Mouse (Mus musculus): Measurements from ENCODE around the gene Vwa5b1. TPM values are rescaled to one million over a fixed set of nuclear protein-coding genes. Genes with fewer than 3 reads are reported as not detected.

Vwa5b1 gene
- polyA plus RNA-seq, 1 experiment from 2014 or later: 0.15 TPM

DNA sequence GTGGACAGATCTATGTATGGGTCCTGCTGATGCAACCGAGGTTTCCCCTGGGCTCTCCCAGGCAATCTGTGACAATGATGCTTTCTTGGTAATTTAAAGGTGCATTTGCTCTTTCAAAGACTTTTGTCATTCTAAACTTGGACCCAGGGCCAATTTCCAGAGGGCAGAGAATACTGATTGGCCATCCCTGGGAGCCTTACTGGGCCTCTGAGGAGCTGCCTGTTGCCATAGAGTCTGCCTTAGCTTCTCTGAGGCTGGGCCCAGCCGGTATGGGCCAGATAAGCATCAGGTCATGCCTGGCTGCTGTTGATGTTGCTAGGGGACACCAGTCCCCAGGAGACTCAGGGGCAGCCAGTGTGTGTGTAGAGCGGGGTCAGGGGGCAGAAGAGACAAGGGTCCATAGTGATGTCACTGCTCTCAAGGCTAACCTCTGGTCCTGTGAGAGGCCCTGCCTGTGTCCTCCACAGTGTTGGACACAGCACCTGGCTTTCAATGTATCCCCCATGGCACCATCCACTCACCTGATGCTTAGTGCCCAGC lies 12.5 kb upstream of the Vwa5b1 start:
- no peak for ATAC-seq (ENCODE audit: insufficient number of reproducible peaks, insufficient read depth, low FRiP score, low TSS enrichment, low read depth)
- H3K9me3 ChIP-seq: no peaks in the 10 kb centered on the region
- H3K36me3 ChIP-seq: no peaks in the 10 kb centered on the region
- no peaks in the 10 kb centered on the region for H3K27me3 ChIP-seq
- no peak overlapping the region for H3K4me3 ChIP-seq (replicated peaks)
- H3K4me1 ChIP-seq (replicated peaks): no peaks in the 10 kb centered on the region
- WGBS: 83% methylated on average over 3 of the region's 3 CpGs
- H3K4me2 ChIP-seq: no peak overlapping the region
- no peak overlapping the region for H3K27ac ChIP-seq
- H3K9ac ChIP-seq (replicated peaks): no peak overlapping the region

DNA sequence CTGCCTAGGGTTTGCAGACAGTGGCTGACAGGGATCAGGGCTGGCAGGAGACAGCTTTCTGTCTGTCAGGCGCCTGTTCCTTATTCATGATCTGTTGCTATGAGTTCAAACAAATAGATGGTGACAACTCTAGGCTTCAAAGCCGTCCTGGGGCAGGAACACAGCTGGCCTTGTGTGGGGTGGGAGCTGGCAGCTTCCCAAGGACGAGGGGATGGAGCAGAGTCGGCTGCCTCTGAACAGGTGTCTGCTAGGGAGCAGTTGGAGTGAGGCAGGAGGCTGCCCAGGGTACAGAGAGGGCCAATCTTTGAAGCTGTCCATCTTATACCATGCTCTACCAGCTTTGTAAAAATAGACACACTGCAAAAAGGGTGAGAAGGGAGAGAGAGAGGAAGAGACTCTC lies 6.6 kb upstream of the Vwa5b1 start:
- Histone ChIP-seq H3K4me3 (replicated peaks) (no peak overlapping the region), H3K27me3 (no peaks in the 10 kb centered on the region), H3K36me3 (no peaks in the 10 kb centered on the region), H3K9me3 (peaks cover 6% of the 10 kb centered on the region; the same call in 1 of the 2 replicates), H3K4me2 (no peak overlapping the region), H3K9ac (replicated peaks) (no peak overlapping the region), H3K27ac (no peak overlapping the region), H3K4me1 (replicated peaks) (no peaks in the 10 kb centered on the region)
- ATAC-seq (ENCODE audit: insufficient number of reproducible peaks, insufficient read depth, low FRiP score, low TSS enrichment, low read depth): no peak
- 24% methylated on average over 4 of the region's 4 CpGs for WGBS

DNA sequence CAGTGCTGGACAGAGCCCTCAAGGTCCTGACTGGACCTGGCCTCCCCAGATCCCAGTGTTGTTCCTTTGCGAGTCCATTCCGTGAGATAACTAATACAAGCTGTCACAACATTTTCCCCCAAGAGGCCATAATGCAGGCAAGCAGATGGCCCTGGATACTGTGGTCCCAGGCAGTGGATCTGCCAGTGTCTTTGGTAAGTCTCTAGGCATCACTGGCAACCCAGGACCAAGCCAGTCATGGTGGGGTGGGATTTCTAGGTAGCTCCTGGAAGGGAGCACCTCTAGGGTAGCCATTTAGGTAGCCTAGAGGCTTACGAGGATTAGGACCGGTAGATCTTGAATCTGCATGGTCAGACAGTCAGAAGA lies 445 bp upstream of the Vwa5b1 start:
- H3K27ac ChIP-seq: no peak overlapping the region
- H3K9me3 ChIP-seq: peaks cover 6% of the 10 kb centered on the region; the same call in 1 of the 2 replicates
- 41% methylated on average over 4 of the region's 4 CpGs for WGBS
- H3K4me2 ChIP-seq: no peak overlapping the region
- ATAC-seq (ENCODE audit: insufficient number of reproducible peaks, insufficient read depth, low FRiP score, low TSS enrichment, low read depth): no peak
- H3K9ac ChIP-seq (replicated peaks): no peak overlapping the region
- H3K4me3 ChIP-seq (replicated peaks): no peak overlapping the region
- H3K27me3 ChIP-seq: no peaks in the 10 kb centered on the region
- H3K36me3 ChIP-seq: no peaks in the 10 kb centered on the region
- H3K4me1 ChIP-seq (replicated peaks): peaks cover 8% of the 10 kb centered on the region; the same call in 1 of the 2 replicates

DNA sequence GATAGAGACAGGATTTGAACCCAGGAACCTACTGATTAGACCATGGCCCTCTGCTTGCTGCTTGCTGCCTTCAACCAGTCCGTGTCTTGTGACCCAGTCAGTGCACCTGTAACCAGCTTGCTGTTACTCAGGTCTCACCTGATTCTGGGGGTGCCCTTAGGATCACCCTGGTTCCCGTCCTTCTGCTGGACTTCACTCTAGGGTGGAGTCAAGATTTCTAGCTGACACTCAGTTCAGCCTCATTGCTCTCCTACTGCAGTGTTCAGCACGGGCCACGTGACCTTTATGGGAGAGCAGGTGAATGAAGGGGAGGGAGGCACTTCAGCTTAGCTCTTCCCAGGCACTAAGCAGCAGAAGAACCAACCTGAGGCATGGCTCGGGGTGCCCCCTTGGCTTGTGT lies 7.4 kb downstream of the Vwa5b1 start:
- H3K4me3 ChIP-seq (replicated peaks): no peak overlapping the region
- no peak overlapping the region for H3K9ac ChIP-seq (replicated peaks)
- H3K9me3 ChIP-seq: no peaks in the 10 kb centered on the region
- no peaks in the 10 kb centered on the region for H3K27me3 ChIP-seq
- 72% methylated on average over 5 of the region's 5 CpGs for WGBS
- H3K4me1 ChIP-seq (replicated peaks): no peaks in the 10 kb centered on the region
- H3K36me3 ChIP-seq: no peaks in the 10 kb centered on the region
- no peak overlapping the region for H3K27ac ChIP-seq
- no peak overlapping the region for H3K4me2 ChIP-seq
- ATAC-seq (ENCODE audit: insufficient number of reproducible peaks, insufficient read depth, low FRiP score, low TSS enrichment, low read depth): no peak

DNA sequence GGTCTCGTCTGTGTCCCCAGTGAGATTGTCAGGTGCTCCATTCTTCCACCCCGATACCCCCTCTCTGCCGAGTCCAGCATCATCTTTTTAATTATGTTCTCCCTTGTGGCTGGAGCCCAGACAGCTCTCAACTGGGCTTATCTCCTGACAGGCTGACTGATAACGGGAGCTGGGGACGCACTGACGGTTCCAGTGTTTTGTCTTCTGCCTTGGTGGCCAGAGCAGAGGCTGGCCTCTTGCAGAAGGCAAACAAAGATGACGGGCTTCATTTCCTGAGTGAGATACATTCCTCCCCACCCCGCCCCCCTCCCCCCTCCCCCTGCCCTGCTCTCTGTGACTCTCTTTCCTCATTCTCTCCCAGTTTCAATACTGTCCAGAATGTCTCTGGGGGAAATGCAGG lies 21.2 kb downstream of the Vwa5b1 start:
- Histone ChIP-seq H3K9ac (replicated peaks) (no peak overlapping the region), H3K27me3 (no peaks in the 10 kb centered on the region), H3K36me3 (no peaks in the 10 kb centered on the region), H3K4me3 (replicated peaks) (no peak overlapping the region), H3K4me2 (no peak overlapping the region), H3K4me1 (replicated peaks) (peaks cover 7% of the 10 kb centered on the region; the same call in 1 of the 2 replicates), H3K27ac (no peak overlapping the region), H3K9me3 (no peaks in the 10 kb centered on the region)
- no peak for ATAC-seq (ENCODE audit: insufficient number of reproducible peaks, insufficient read depth, low FRiP score, low TSS enrichment, low read depth)
- WGBS: 20% methylated on average over 8 of the region's 8 CpGs

DNA sequence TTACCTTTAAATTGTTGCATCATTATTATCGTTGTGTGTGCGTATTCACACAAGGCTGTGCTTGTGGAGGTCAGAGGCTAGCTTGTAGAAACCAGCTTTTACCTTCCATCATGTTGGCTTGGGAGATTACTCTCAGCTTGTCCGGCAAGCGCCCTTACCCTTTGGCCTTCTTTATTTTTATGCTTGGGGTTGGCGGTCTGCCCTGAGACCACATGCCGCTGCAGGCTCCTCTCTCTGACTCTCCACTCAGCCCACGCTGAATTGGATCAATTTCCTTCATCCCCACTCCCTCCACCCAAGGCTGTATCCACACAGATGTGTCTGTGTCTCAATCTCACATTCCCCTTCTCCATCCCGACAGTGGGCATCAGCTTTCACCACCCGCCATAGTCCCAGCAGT lies 33.8 kb downstream of the Vwa5b1 start:
- Histone ChIP-seq H3K27me3 (peaks cover 25% of the 10 kb centered on the region; the same call in 1 of the 2 replicates), H3K4me2 (no peak overlapping the region), H3K4me3 (replicated peaks) (no peak overlapping the region), H3K27ac (no peak overlapping the region), H3K9ac (replicated peaks) (no peak overlapping the region), H3K36me3 (no peaks in the 10 kb centered on the region), H3K9me3 (no peaks in the 10 kb centered on the region), H3K4me1 (replicated peaks) (no peaks in the 10 kb centered on the region)
- ATAC-seq (ENCODE audit: insufficient number of reproducible peaks, insufficient read depth, low FRiP score, low TSS enrichment, low read depth): no peak
- WGBS: 77% methylated on average over 9 of the region's 9 CpGs

DNA sequence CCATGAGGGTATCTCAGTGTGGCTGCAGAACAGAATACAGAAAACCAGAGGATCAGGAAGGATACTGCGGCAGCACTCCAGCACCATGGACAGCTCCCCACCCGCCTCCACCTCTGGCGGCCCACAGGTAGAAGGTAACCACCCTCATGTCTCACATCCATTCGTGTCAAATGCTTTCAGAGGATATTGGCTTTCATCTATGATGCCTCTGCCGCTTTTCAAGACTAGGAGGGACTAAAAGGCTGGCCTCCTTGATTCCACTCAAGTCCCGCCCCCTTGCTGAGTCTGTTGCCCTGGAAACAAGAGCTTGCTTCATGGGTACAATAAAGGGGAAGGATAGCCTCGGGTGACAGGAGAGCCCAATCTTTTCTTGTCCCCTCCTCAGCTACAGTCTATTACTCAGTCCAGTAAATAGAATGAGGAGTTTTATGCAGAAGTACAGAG lies 37.8 kb downstream of the Vwa5b1 start:
- H3K27me3 ChIP-seq: peaks cover 3% of the 10 kb centered on the region; the same call in 1 of the 2 replicates
- no peak overlapping the region for H3K4me3 ChIP-seq (replicated peaks)
- no peak overlapping the region for H3K27ac ChIP-seq
- no peaks in the 10 kb centered on the region for H3K9me3 ChIP-seq
- no peak overlapping the region for H3K9ac ChIP-seq (replicated peaks)
- WGBS: 10% methylated on average over 7 of the region's 7 CpGs
- H3K4me1 ChIP-seq (replicated peaks): no peaks in the 10 kb centered on the region
- no peak overlapping the region for H3K4me2 ChIP-seq
- no peaks in the 10 kb centered on the region for H3K36me3 ChIP-seq
- no peak for ATAC-seq (ENCODE audit: insufficient number of reproducible peaks, insufficient read depth, low FRiP score, low TSS enrichment, low read depth)

DNA sequence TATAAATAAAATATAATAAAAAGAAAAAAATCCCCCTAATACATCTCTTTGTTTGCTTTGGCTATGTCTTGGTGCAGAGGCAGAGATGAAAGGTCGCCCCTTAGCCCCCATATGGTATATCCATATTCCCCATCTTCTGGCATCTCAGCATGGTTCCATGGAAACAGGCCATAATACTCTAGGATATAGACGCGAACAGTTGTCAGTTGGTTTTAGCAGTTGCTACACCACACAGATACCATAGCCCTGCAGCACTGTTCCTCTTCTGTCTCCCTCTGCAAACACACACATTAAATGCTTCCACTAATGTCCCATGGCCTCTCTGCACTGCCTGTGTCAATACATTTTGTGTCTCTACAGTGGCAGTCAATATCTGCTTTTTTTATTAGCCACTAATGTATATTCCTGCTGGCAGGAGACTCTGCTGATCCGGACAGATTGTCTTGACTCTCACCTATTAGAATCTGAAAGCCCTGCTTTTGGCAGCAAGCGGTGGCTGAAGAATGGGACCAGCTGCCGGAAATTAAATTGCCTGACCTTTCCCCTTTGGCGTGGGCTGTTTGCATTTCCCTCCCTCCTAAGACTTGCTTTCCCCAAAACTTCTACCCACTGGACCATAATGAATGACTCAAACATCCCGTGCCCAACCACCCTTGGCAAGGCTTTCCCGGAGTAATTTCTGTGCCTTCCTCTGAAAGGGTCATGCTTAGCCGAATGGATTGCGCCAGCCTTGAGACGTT lies 39.1 kb downstream of the Vwa5b1 start:
- Histone ChIP-seq H3K4me1 (replicated peaks) (no peaks in the 10 kb centered on the region), H3K4me2 (no peak overlapping the region), H3K36me3 (no peaks in the 10 kb centered on the region), H3K27ac (no peak overlapping the region), H3K27me3 (peaks cover 3% of the 10 kb centered on the region; the same call in 1 of the 2 replicates), H3K4me3 (replicated peaks) (no peak overlapping the region), H3K9me3 (no peaks in the 10 kb centered on the region), H3K9ac (replicated peaks) (no peak overlapping the region)
- ATAC-seq (ENCODE audit: insufficient number of reproducible peaks, insufficient read depth, low FRiP score, low TSS enrichment, low read depth): no peak
- 66% methylated on average over 12 of the region's 12 CpGs for WGBS

DNA sequence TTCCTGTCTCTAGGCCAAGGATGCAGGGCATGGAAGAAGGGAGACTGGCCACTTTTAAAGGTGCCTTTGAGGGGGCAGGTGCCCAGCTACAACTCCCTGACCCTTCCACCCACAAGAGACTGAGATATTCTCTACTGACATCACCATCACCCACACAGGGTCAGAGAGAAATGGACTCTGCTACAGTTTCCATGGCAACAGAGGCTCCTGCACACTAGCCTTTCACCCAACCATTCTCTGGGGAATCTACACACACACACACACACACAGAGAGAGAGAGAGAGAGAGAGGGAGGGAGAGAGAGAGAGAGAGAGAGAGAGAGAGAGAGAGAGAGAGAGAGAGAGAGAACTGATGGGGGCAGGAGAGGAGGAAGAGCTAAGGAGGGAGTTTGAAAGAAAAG lies 50.7 kb downstream of the Vwa5b1 start:
- ATAC-seq (ENCODE audit: insufficient number of reproducible peaks, insufficient read depth, low FRiP score, low TSS enrichment, low read depth): no peak
- Histone ChIP-seq H3K4me2 (no peak overlapping the region), H3K9me3 (no peaks in the 10 kb centered on the region), H3K36me3 (no peaks in the 10 kb centered on the region), H3K4me1 (replicated peaks) (no peaks in the 10 kb centered on the region), H3K9ac (replicated peaks) (no peak overlapping the region), H3K27me3 (peaks cover 3% of the 10 kb centered on the region; the same call in 1 of the 2 replicates), H3K4me3 (replicated peaks) (no peak overlapping the region), H3K27ac (no peak overlapping the region)

DNA sequence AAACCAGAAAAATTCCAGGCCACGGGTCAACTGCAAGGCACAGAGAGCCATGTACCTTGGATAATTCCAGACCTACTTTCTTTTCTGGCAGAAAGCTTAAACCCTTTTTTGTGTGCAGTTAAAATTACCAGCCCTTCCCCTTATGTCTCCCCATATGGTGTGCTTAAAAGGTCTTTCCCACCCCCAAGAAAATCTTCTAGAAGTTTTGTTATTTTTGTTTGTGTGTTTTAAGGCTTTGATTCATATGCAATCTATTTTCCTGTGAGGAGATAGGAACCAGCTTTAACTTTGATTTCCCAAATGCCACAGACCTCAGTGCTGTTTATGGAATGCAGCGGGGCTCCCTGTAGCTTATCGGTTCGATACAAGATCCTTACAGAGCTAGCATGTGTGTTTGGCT lies 53.2 kb downstream of the Vwa5b1 start:
- WGBS: 67% methylated on average over 4 of the region's 4 CpGs

DNA sequence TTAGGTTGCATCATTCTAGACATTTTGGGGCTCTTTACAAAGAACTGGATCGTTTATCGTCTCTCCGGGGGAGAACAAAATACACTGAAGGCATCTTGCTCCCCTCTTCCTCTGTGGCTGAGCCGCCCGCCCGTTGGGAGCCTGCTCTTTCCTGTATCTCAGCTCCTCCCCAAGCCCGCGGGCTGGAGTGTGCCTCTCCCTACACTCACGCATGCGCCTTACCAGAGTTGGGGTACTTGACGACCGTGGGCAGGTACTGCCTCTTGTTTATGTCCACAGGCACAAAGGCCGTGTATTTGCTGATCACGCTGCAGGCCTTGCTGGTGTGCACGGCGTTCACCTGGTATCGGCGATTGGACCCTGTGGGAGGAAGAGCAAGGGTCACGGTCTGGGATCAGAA lies 57.3 kb downstream of the Vwa5b1 start:
- H3K27ac ChIP-seq: no peak overlapping the region
- no peak overlapping the region for H3K4me2 ChIP-seq
- no peak overlapping the region for H3K9ac ChIP-seq (replicated peaks)
- H3K4me3 ChIP-seq (replicated peaks): no peak overlapping the region
- peaks cover 3% of the 10 kb centered on the region; the same call in 1 of the 2 replicates for H3K27me3 ChIP-seq
- peaks cover 3% of the 10 kb centered on the region; the same call in 1 of the 2 replicates for H3K4me1 ChIP-seq (replicated peaks)
- H3K36me3 ChIP-seq: no peaks in the 10 kb centered on the region
- ATAC-seq (ENCODE audit: insufficient number of reproducible peaks, insufficient read depth, low FRiP score, low TSS enrichment, low read depth): no peak
- WGBS: 72% methylated on average over 19 of the region's 19 CpGs
- no peaks in the 10 kb centered on the region for H3K9me3 ChIP-seq

More for the DNA sequence above, 53.2 kb downstream of the Vwa5b1 start:
- no peaks in the 10 kb centered on the region for H3K4me1 ChIP-seq (replicated peaks)
- no peak overlapping the region for H3K27ac ChIP-seq
- H3K9ac ChIP-seq (replicated peaks): no peak overlapping the region
- no peak overlapping the region for H3K4me3 ChIP-seq (replicated peaks)
- peaks cover 3% of the 10 kb centered on the region; the same call in 1 of the 2 replicates for H3K27me3 ChIP-seq
- H3K4me2 ChIP-seq: no peak overlapping the region
- no peaks in the 10 kb centered on the region for H3K9me3 ChIP-seq
- no peaks in the 10 kb centered on the region for H3K36me3 ChIP-seq
- no peak for ATAC-seq (ENCODE audit: insufficient number of reproducible peaks, insufficient read depth, low FRiP score, low TSS enrichment, low read depth)

All from limb, embryonic 12.5 days (tissue).